Mouse (Mus musculus) layer of hippocampus, postnatal 14 days (tissue): ENCODE measurements at regions not wholly inside any gene's neighbourhood (a gene's known extent, or its start where the extent isn't known, plus 50 kb on each side); places are given as distances from the start of the nearest gene placed in this dataset.

Experiments
- DNase-seq, 2 experiments: peaks; one replicate each; pipeline ENCODE4 v3.0.0; 2021 to 2022; ENCODE audit warnings: low spot score in 2 of 2, mixed read lengths in 1 of 2

DNA sequence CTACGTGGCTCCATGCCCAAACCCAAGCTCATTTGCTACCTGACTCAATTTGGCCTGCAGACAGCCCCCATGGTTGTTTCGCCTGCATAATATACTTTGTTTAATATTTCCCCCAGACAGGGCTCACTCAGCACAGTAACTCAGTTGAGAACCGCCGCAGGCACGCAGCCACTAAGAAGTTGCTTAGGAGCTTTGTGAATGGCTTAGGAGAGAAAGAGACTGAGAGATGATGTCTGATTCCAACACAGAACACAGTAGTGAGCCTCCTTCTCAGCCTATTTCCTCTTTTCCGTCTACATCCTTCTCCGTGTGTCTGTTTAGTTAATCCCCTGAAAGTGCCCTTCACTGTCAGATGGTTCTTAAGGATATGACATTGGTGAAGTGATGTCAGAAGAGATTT lies 429.9 kb downstream of the Tmem182 start:
- no peak for DNase-seq

DNA sequence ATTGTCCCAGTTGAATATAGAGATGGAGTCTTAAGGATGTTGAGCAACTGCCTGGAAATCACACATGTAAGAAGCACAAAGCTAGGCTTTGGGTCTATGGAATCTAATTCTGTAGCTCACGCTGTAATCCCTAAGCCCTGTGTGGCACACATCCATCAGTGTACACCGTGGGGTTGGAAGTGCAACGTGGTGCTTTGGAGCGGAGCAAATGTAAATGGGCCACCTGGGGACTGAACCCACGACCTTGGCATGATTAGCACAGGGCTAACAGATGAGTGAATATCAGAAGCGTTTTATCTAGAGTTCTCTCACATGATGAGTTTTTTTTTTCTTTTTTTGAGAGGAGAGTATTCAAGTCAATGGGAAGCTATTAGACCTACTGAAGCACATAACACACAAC lies 437.6 kb downstream of the Tmem182 start:
- no peak for DNase-seq

DNA sequence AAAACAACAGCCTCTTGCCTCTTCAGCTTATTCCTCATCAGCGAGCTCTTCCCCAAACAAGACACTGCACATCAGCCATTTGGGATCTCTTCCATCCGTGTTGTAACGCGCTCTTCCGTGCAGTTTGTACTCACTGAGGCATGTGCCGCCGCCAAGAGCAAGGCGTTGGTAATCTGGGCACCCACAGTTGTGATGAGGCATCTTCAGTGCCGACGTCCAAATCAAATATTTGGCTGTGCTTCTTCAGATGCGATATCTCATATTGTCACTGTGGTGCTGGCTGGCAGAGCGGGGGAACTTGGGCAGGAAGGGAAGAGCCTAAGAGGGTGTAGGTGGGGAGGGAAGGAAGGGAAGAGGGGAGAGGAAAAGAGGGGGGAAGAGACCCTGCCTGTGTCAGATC lies 439.2 kb downstream of the Tmem182 start:
- peak; percentile 18 to 22 for DNase-seq

DNA sequence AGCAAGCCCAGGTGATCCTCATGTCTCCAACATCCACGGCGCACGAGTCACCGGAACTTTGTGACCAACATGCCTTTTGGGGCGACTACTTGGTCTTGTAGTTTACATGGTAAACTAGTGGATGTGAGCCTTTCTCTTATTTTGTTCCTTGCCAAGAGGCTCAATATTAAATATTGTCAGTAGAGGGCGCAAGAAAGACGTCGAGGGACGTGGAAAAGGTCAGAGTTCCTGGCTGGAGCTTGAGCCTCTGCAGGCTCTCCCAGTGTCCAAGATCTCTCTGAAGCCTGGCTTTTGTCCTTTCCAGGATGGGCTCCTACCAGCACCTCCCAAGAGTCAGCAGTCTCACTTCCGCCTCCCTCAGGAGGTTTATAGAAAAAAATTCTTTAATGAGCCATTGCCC lies 458.8 kb downstream of the Tmem182 start:
- DNase-seq, result no peak

DNA sequence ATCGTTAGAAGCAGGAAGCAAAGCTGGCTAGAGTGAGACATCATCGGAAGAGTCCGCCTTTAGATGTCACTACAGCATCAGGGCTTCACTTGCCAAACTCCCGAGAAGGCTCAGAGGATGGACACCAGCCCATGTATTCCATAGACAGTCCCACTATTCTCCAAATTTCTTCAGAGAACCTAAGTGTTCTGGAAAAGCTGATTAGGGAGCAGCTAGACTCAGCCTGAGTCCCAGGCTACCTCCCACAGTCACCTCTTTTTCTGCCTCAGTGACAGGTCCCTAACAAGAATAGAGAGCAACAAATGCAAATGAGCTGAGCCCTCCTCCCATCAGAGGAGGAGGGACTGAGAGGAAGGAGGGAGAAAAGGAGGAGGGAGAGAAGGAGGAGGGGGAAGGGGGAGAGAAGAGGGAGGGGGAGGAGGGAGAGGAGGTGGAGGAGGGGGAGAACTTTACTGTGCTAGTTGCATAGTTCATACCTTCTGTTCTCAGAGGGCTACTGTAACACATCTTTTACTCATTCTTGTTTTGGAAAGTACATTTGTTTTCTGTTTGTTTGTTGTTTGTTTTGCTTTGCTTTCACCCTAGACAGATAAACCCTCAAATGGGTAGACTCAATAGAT lies 465.8 kb downstream of the Tmem182 start:
- DNase-seq, result peak in 1 of 2 experiments; percentile 39

DNA sequence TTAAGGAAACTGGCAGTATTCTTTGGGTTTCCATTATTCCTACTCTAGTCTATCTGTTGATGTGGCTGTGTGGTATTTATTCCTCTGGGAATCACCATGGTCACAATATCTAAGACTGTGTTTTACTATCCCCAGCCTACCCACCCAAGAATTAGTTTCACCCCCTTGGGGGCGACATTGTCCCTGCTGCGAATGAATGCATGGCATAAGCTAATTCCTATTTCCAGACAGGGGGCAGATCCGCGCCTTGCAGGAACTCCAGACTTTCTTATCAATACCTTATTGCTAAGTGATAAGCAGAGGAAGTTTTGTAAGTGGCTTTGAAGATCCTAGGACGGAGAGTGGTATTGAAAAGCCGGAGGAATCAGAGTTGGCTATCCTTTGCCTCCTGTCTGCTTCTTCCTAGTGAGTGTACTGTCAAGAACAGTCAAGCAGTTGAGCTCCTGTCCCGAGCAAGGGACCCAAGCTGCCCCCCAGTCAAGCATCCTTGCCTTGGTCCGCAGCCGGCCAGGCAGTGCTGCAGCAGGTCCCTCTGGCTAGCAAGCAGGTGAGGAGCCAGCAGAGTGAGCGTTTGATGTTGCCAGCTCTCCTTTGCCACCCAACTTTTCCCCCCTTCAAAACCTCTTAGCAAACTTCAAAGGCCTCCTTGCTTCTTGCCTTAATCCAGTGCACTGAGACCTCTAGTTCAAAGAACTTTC lies 469.3 kb downstream of the Tmem182 start:
- peak; percentile 38 to 57 for DNase-seq

DNA sequence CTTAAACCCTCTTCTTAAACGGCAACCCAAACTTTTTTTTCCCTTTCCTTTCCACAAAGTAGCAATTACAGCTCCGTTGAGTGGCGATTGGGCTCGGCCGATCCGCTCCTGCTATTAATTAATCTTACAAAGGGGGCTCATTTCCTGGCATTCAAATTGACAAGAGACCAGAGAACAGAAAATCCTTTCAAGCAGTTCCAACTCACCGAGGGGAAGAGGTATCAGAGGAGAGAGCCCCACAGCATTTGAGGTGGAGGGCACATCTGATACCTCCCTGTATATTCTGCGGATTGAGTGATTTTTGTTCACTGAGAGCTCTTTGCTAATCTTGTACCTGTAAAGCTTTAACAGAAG lies 469.8 kb downstream of the Tmem182 start:
- DNase-seq, result no peak

DNA sequence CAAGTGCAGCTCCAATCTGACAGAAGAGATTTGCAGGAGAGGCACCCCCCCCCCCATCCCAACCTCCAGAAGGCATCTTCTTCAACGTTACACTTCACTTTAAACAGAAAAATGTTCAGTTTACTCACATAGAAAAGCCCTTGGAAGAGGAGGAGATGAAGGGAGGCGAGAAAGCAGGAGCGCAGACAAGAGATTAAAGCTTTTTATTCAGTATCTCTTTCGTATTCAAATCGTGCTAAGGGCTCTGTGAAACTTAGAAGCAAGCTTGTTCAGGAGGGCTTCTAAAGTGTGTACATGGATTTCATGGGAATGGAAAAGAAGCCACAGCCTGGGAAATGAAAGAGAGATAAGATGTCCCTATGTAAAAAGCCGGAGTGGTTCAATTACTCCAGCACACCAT lies 470.2 kb downstream of the Tmem182 start:
- no peak for DNase-seq

DNA sequence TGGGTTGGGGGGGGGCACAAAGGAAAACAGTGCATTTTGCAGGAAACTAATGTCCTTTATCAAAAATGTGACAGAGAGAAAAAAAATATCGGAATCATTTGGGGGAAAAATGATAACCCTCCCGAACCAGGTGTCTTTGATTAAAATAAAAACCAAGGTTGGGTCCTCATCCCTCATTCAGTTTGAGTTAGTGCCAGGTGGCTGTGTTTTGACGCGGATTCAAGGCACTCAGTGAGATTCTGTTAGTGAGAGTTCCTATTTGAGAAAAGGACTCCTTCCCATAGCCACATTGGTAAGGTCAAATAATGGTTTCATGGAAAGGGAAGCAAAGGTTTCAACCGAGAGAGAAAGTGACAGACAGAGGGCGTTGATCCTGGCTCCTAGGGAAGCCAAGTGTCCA lies 470.9 kb downstream of the Tmem182 start:
- DNase-seq, result no peak

DNA sequence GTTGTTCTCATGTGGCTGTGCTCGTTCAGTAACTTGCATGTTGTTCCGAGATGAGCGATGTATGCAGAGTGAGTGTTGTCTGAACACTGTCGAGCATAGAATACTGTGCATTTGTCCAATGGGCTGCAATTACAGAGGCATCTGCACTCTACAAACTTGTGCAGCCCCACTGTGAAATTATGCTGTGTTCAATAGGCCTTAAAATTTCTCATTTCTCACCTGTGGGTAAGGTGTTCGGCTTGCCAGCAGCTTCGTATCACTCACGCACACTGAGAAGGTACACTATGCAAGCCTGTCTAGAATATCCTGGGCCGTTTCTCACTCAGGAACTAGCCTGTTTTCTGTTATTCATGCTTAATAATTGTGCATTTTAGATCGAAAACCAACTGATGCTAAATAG lies 479.8 kb downstream of the Tmem182 start:
- DNase-seq, result no peak

DNA sequence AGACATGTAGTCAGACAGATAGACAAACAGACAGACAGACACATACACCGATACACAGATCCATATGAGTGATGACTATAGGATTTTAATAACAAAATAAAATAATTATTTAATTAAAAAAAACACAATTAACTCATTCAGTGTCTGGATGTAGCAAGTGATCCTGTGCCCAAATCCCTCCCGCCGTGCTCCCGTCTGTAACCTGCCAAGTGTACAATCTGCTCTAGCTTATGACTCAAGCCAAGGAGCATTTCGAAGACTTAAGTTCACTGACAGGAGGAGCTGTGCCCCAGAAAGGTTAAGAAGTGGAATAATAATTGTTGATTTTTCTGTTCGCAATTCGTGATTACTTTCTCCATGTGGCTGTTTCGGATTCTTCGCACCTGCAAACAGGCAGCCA lies 480.8 kb downstream of the Tmem182 start:
- no peak for DNase-seq

DNA sequence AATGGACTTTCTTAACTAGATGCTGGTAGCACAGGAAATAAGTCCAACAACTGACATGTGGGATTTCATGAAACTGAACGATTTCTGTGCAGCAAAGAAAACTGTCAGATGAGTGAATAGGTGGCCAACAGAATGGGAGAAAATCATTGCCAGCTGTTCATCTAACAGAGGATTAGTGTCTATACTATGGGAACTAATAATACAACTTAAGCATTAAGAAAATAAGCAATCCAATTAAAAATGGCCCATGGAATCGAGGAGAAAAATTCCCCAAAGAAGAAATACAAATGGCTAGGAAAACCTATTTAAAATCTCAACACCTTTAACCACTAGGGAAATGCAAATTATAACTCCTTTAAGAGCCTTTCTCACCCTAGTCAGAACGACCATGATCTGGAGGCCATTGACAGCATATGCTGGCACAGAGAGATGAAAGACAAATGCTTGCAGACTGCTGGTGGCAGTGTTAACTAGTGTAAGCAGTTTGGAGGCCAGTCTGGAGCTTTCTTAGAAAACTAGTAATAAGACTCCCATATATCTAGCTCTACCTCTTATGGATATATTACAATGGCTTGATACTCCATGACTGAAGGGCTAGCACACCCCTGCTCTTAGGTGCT lies 521.6 kb downstream of the Tmem182 start:
- DNase-seq, result no peak

DNA sequence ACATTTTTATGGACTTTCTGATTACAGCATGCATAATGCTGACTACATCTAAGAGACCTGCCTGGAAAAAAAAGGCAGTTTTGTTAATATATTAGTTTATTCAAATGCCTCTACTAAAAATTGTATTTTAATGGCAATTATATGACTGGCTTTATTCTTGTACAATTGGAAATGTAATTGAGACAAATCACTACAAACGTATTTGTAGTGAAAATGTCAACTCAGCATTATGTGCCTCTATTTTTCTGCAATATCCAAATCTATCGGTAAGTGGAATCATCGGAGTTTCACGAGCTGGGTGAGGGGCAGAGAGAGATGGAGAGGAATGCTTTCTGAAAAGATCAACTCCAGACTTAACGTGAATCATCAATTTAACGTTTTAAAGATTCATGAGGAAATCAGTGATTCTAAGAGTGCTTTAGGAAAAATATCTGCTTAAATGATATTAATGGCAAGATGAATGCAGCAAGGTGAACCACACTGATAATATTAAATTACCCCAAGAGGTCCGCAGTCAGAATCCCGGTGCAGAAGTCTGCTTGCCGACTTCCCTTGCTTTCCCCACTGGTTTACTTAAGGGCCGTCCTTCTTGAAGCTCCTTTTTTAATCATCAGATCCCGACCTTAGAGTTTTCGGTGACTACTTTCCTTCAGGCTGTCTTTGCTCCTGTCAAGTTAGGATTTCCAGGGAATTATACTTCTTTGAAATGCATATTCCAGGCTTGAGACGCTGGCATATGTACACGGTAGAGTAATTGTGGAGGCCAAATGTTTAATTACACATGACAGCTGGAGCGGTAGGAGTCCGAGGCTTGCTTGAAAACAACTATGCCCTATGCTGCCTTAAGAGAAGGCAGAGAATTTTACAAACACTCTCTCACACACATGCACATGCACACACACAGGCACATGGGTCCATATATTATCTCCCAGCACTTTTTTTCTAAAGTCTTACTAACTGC lies 544.7 kb downstream of the Tmem182 start:
- no peak for DNase-seq

DNA sequence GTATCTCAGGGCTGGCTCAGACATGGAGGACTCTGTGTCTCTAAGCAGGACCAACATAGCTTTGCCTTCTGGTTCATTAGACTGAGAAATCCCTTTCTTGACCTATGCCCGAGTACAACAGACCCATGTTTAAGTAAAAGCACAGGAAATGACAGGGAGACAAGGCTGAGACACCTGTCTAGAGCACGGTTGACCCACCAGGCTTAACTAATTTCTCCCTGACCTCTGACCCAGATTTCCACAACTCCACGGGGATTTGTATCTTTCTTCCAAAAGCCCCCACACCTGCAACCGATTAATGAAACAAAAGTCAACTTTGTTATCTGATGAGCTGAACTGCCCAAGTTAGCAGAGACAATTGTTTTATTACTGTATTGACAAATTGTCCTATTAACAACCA lies 553.7 kb downstream of the Tmem182 start:
- DNase-seq, result no peak

DNA sequence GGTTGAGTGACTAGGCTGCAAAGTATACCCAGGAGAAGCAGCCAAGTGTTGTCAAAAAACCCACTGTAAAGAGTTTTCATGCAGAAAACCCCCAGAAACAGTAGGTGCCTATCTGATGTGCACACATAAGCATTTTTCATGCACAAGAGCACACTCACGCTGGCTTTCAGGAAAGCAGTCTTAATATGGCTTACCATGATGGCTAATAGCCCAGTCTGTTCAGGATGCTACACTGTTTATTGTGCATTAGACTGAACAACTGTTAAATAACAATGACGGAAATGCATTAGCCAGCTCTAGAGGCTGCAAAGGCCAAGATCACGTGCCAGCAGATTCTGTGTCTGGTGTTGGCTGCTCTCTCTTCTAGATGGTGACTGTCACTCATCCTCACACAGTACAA lies 556.1 kb downstream of the Tmem182 start:
- DNase-seq, result no peak

DNA sequence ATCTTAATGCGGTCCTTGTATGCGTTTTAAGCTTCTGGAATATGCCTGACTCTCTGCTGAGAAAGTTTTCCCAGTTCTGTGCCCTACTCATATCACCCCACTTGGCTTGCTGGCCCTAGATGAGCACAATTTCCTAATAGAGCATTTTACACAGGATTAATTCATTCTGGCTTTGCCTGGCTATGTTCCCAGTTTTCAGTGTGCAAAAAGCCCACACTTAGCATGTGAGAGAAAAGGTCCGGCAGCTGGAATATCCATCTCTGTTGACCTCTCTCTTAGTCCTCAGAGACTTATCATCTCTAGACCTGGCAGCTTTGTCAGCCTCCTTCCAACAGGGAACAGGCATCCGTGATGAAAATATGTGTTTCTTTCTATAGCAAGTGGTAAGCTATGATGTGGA lies 574.6 kb downstream of the Tmem182 start:
- peak in 1 of 2 experiments; percentile 34 for DNase-seq

DNA sequence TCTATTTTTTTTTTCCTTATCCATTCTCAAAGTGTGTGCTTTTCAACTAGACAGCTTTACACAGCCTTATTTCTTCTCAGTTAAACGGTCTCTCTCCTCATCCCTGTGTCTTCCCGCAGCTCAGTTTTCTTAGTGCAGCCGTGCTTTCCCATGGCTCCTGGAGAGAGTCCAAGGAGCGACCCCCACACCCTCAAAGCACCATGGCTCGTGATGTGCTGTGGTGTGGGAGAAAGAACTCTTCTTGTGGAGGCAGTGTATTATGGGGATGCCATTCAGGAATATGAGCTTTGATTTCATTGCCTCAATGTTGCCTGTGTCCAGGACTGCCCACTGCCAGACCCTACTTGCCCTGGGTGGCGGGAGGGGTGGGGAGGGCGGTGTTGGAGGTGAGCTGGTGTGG lies 576.1 kb downstream of the Tmem182 start:
- no peak for DNase-seq

DNA sequence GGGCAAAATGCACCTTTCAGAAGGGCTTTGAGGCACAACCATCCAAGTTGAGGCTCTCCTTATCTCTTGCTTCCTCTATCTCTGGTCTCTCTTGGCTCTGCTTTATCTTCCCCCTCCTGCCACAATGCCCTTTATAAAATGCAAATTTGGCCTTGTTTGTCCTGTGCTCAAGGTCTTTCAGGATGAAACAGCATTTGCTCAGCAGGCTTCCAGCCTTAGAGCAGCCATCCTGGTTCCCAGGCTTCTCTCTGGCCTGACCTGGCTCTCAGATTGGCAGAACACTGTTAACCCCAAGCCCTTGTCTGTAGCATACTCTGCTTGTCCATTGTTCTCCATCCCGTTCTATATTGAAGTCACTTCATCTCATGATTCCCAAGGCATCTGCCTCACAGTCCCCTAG lies 579.3 kb downstream of the Tmem182 start:
- no peak for DNase-seq

DNA sequence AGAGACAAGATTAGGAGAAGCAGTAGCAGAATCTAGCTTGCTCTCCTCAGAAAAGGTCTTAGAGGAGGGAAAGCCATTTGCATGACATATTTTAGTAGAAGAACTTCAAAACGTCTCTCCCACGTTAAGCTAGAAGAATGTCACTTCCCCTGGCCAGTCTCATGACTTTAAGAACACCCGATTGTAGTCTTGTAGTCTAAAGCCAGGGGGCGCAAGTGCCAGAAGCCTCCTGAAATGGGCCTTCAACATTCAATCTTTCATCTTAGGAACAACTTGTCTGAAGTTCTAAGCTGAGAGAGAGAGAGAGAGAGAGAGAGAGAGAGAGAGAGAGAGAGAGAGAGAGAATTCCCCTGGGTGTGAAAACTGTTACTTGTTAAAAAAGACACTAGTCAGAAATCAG lies 581.0 kb downstream of the Tmem182 start:
- DNase-seq, result no peak

DNA sequence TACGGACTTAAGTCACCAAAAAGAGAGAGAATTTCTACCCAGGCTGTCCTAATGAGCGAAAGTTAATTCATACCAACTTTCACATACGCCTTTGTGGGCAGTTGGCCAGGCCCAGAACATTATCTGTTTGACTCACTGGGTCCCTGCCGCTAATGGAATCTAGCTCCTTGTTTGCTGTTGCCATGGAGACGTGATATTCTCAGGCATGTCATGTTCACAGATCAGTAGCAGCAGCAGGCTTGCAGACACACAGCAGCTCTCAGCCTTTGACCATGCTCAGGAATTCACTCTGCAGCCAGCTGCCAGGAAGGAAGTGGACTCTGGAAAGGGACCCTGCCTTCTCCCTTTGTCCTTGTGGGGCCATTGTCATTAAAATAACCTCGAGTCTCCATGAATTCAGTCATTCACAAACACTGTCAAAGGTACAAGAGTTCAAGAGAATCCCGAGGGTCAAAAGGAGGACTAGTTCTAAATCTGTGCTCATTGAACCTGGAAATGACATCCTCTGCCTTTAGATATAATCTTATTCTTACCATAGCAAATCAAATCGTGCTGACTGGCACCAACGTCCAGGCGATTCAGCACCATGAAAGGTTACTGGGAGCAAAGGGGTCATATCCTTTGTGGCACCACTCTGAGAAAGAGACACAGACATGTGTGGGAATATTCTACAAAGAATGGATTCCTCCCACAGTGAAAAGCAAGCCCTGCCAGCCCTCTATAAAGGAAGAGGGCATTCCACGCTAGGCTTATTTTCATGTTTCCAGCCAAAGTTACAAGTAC lies 584.9 kb downstream of the Tmem182 start:
- DNase-seq, result peak; percentile 60 to 82

DNA sequence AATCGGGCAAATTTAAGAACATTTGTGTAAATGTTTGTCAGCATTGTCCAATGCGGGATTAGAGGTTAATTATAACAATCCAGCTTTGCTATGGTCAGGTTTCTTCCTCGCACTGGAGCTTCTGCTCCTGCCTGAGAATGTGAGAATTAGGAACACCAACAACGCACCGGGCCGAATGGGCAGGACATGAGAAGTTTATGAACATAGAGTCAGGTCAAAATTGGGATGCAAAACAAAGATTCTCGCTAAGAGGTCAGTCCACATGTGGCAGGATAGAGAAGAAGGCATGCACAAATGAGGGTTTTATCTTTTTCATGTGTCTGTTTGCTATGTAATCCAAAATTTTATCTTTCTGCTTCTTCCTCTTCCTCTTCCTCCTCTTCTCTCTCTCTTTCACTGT lies 585.7 kb downstream of the Tmem182 start:
- DNase-seq, result no peak
